In genomic region chr9:62508740-62509524, GRCm38 (mm10) we compare ENCODE assay signal across 13 mouse cellular contexts. TPM values are rescaled to one million over a fixed set of nuclear protein-coding genes. Genes with fewer than 3 reads are reported as not detected.
DNase-seq lines count a peak whose midpoint lies in the region; ATAC-seq lines count a peak whose summit lies in the region.
"Had no signal": no experiment of that assay in that cellular context is flagged by ENCODE, and none has a peak within 500 bp of the region (broad histone marks: within the 10 kb centered on the region; RNA-seq: fewer than 3 reads in every experiment).

No protein-coding gene starts in this region.

- H3K36me3 ChIP-seq in hindbrain, embryonic 12.5 days = no peaks in the 10 kb centered on the region
- no peaks in the 10 kb centered on the region for H3K36me3 ChIP-seq in neural tube, embryonic 12.5 days
- H3K36me3 ChIP-seq: embryonic facial prominence, embryonic 15.5 days had no signal

- peak overlapping the region; percentile 81 for H3K27ac ChIP-seq in hindbrain, embryonic 12.5 days
- H3K27ac ChIP-seq in neural tube, embryonic 12.5 days = peak overlapping the region; percentile 17; the same call in 1 of the 2 replicates
- H3K27ac ChIP-seq: embryonic facial prominence, embryonic 15.5 days had no signal

- ATAC-seq in hindbrain, embryonic 12.5 days (ENCODE audit: low FRiP score) = peak; percentile 75
- ATAC-seq in neural tube, embryonic 12.5 days (ENCODE audit: low FRiP score, low read depth) = peak; percentile 65; the same call in 1 of the 2 replicates
- ATAC-seq: Patski had no signal

- H3K9me3 ChIP-seq in hindbrain, embryonic 12.5 days (replicated peaks) = no peaks in the 10 kb centered on the region
- H3K9me3 ChIP-seq in neural tube, embryonic 12.5 days = no peaks in the 10 kb centered on the region
- H3K9me3 ChIP-seq: embryonic facial prominence, embryonic 15.5 days had no signal

- peak; percentile 36 for DNase-seq in embryo, embryonic 10 days (ENCODE audit: low spot score)
- no peak for DNase-seq in embryo, embryonic 9.5 days (ENCODE audit: extremely low spot score)
- peak; percentile 57 for DNase-seq in embryo, embryonic 11 days
- no peak for DNase-seq in adrenal gland, postnatal 4 days (ENCODE audit: low spot score in 2 of 2)
- DNase-seq in thymus, postnatal 4 days = no peak
- DNase-seq in urinary bladder, postnatal 14 days (ENCODE audit: low spot score) = no peak
- DNase-seq: gastrocnemius, postnatal 14 days; heart, postnatal 10 days; kidney, postnatal 25 days had no signal

- H3K4me1 ChIP-seq in hindbrain, embryonic 12.5 days = peaks cover 53% of the 10 kb centered on the region
- peaks cover 45% of the 10 kb centered on the region for H3K4me1 ChIP-seq in neural tube, embryonic 12.5 days

- 58% methylated on average over 10 of the region's 10 CpGs for WGBS in hindbrain, embryonic 12.5 days
- WGBS in neural tube, embryonic 12.5 days = 67% methylated on average over 10 of the region's 10 CpGs

- no peak overlapping the region for H3K9ac ChIP-seq in hindbrain, embryonic 12.5 days
- no peak overlapping the region for H3K9ac ChIP-seq in neural tube, embryonic 12.5 days
- H3K9ac ChIP-seq: embryonic facial prominence, embryonic 15.5 days had no signal

- H3K27me3 ChIP-seq in hindbrain, embryonic 12.5 days = no peaks in the 10 kb centered on the region
- H3K27me3 ChIP-seq in neural tube, embryonic 12.5 days (replicated peaks) = no peaks in the 10 kb centered on the region
- H3K27me3 ChIP-seq: embryonic facial prominence, embryonic 15.5 days; Patski had no signal

- no peak overlapping the region for H3K4me3 ChIP-seq in hindbrain, embryonic 12.5 days
- no peak overlapping the region for H3K4me3 ChIP-seq in neural tube, embryonic 12.5 days
- H3K4me3 ChIP-seq: embryonic facial prominence, embryonic 15.5 days had no signal

- no peak overlapping the region; the same call in 1 of the 2 replicates for H3K4me2 ChIP-seq in hindbrain, embryonic 12.5 days (replicated peaks)
- H3K4me2 ChIP-seq in neural tube, embryonic 12.5 days (replicated peaks) = peak overlapping the region; percentile 16
- H3K4me2 ChIP-seq: embryonic facial prominence, embryonic 15.5 days had no signal

RNA-seq across cellular contexts. Expression of gene Coro2b, which starts 27.9 kb away (rescaled TPM):
- polyA plus RNA-seq in hindbrain, embryonic 12.5 days (2016; fragmentation: Nextera tagmentation; extraction: Ambion mirVana) = 34.2 and 36.9 TPM in 2 replicates
- 41.6 and 45.1 TPM in 2 replicates for polyA plus RNA-seq in neural tube, embryonic 12.5 days (2016; fragmentation: Nextera tagmentation; extraction: Ambion mirVana)
- total RNA-seq in adrenal gland, postnatal 4 days (2021) = 10 to 100 TPM; 28.4 to 32.6 TPM

Comparison
In these comparisons a context has a peak if more than half of its experiments do, and no peak if none do; other contexts are left out.
1. DNase-seq: peak in embryo, embryonic 10 days (single experiment) and embryo, embryonic 11 days (single experiment); none in embryo, embryonic 9.5 days (single experiment), adrenal gland, postnatal 4 days (0 of 2), thymus, postnatal 4 days (single experiment) and urinary bladder, postnatal 14 days (single experiment).